Mouse (Mus musculus): ENCODE results near the gene Gar1.

Gene Gar1

DNA sequence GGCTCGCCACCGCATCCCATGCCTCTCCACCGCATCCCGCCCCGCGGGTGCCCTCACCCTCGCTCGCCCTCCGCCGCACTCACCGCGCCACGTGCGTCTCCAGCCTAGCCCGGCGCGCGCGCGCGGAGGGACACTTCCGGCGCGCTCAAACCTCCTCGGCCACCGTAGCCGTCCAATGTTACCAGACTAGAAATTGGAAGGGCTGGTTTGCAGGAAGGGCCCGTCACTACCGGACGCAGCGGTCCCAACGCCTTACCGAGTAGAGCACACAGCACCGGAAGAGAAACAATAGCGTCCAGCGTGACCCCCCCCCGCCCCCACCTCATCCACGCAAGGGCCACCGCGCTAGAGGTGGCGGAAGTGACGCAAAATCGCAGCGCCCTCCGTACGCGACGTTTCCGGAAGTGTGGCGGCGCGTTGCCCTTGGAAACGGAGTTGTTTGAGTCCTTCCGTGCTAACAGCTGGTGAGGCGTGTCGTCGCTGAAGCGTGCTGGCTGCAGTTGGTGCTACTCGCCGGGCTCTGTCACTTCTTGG lies at the start of gene Gar1:
Gene Gar1 (minus strand): TSS at position 362 of the 534 bp plus-strand sequence.
- peak; percentile 95 for DNase-seq (ENCODE audit: low spot score)

DNA sequence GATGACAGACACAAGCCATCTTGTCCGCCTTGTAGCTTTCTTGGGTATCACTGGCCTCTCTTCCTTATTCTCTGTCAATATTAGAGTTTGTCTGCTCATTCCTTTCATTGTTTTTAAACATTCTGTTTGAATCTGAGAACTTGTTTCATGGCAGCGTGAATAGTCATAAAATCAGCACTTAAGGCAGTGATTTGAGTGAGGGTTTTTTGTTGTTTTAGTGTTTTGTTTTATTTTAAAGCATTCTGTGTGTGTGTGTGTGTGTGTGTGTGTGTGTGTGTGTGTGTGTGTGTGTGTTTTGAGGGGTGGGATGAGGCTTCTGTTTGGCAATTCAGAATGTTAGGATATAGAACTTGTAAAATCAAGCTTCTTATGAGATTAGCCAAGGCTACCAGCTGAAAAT lies 48.7 kb upstream of the Gar1 start:
- DNase-seq (ENCODE audit: low spot score): no peak

DNA sequence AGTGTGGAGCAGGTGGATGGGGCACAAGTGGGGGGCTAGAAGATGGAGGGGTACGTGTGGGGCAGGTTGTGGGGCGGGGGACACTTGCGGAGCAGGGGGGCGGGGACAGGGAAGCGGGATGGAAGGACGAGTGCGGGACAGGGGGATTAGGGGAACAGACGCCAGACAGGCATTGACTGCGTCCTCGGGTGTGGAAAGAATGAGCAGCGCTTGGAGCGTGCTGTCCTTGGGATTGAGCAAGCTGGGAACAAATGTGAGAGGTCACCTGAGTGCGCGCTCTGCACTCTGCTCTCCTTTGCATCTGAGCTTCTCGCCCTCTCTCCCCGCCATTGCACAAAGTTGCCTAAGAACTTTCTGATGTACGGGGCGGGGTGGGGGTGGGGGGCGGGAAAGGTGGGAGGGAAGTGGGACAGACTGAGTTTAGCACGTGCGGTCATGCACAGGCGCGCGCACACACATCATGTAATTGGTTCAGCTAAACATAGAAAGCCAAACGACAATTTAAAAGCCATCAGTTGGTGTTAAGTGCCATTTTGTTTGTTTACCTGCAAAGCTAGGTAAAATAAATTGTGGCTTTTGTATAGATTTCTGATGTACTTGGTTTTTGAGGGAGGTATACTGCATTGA lies 48.0 kb upstream of the Gar1 start:
- peak; percentile 43 for DNase-seq (ENCODE audit: low spot score)

DNA sequence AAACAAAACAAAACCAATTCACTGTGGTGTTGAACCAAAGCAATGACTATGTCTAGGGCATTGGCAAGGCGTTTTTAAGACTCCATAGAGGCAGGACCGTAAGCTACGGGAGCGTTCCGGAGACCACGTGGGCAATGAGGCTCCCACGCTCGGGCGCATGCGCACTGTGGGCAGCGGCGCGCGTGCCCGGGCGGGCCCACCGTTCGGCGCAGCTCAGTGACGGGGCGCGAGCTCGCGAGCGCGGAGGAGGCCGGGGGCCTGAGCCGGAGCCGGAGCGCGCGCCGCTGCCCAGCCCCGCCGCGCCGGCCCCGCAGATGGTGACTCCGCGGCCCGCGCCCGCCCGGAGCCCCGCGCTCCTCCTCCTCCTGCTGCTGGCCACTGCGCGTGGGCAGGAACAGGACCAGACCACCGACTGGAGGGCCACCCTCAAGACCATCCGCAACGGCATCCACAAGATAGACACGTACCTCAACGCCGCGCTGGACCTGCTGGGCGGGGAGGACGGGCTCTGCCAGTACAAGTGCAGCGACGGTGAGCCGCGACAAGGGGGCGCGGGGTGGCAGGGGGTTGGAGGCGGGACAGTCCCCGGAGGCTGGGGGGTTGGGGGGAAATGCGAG lies 47.3 kb upstream of the Gar1 start, which contains the start of gene Pla2g12a:
Gene Pla2g12a (plus strand): TSS at position 202 of the 617 bp plus-strand sequence.
- DNase-seq (ENCODE audit: low spot score): peak; percentile 77

DNA sequence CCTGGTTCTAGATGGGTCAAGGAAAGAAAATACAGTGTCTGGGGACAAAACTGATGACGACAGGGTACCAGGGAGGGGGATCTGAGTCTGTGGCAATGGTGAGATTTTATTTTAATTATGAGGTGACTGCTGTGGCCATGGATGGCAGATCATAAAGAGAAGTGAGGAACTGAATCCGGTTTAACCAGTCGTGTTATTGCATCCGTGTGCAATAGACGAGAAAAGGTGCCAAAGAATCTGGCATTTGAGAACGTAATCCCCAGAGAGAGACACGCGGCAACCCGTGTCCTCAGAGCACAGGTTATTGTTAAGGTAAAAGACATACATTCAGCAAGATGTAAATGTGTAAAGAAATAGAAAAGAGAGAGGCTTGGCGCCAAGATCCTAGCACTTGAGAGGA lies 46.1 kb upstream of the Gar1 start:
- no peak for DNase-seq (ENCODE audit: low spot score)

DNA sequence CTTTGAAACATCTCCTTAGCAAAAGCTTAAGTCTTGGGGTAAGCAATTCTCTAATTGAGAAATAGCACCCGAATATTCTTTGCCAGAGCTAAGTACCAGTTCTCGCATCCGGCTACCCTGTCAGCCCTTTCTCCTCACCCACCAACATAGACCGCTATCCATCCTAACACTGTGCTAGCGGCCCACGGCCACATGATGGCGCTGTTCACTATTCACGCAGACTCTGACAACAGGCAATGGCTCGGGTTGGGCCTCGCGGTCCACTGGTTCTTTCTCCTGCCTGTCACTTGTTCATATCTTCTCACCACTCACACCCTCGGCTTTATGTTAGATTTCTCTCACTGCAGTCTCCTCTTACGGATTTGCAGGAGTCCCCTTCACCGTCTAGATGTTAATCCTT lies 32.5 kb upstream of the Gar1 start:
- peak; percentile 33 for DNase-seq (ENCODE audit: low spot score)

DNA sequence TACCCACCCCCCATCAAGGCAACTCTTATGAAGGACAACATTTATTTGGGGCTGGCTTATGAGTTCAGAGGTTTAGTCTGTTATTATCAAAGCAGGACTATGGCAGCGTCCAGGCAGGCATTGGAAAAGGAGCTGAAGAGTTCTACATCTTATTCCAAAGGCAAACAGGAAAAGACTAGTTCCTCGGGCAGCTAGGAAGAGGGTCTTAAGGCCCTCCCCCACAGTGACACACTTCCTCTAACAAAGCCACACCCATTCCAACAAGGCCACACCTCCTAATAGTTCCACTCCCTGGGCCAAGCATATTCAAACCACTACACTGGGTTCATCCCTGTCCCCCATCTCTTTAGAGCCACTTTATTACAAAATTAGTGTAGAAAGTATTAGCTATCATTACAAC lies 31.4 kb upstream of the Gar1 start:
- no peak for DNase-seq (ENCODE audit: low spot score)

DNA sequence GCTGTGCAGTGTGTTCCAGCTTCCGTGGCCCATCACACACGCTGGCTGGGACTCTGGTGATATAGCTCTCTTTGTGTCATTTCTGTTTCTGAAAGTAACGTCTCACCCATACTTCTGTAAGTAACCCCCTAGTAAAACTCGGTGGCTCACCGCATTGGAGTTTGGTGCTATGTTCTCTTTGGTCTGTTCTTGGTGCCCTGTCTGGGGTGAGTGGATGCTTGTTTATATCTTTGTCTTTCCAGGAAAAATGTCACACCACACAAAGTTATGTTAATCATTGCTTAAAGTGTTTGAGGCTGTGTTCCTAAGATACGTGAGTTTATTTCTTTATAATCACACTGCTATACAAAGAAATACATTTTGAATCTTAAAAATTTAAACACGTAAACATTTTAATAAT lies 15.7 kb upstream of the Gar1 start:
- DNase-seq (ENCODE audit: low spot score): no peak

DNA sequence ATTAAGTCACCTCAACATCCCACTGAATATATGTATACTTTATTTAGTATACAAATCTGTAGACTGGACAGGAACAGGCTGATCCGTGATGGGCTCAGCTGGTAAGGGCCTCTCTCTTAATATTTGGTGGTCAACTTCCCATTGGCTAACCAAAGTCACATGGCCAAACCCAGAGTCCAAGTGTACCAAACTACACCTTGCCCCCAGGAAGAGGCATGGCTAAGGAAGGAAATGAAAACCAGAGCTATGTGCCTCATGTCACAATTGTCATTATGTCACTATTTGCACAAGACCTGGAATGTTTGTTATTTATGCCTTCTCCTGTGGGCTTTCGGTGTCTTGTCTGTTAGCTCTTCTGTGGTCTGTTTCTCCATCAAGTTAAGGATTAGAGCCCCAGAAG lies 14.7 kb upstream of the Gar1 start:
- DNase-seq (ENCODE audit: low spot score): no peak

DNA sequence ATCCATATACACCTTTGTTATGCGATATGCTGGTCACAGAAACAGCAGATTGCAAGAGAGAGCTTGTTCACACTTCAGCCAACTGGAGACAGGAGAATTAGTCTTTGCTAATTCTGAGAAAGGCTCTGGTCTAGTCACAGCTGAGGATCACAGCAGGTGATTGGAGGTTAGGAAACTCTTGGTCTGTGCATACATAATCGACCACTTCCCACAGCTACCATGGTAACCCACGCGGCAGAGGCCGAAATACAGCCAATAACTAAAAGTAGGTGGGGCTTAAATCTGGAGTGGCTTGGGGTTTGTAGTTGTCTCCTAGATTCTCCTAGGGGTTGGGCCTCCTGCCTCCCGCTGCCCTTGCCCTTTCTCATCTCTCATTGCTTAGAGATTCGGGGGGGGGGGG lies 6.8 kb upstream of the Gar1 start:
- no peak for DNase-seq (ENCODE audit: low spot score)

DNA sequence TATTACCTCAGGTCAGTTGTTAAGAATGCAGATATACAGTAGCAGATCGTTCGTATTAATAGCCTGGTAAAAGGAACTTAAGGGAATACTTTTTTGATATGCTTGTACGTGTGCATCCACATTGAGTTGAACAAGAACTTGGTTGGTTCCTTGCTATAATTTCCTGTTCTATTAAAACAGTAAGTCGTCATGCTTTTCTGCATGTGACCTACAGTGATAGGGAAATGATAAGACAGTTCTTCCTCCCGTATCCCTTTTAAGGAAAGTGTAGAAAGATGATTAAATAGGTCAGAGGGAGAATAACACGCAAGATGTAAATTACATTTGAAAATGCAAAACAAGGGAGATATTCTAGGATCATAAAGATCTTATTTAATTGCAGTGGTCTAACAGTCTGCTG lies 5.8 kb upstream of the Gar1 start:
- no peak for DNase-seq (ENCODE audit: low spot score)

DNA sequence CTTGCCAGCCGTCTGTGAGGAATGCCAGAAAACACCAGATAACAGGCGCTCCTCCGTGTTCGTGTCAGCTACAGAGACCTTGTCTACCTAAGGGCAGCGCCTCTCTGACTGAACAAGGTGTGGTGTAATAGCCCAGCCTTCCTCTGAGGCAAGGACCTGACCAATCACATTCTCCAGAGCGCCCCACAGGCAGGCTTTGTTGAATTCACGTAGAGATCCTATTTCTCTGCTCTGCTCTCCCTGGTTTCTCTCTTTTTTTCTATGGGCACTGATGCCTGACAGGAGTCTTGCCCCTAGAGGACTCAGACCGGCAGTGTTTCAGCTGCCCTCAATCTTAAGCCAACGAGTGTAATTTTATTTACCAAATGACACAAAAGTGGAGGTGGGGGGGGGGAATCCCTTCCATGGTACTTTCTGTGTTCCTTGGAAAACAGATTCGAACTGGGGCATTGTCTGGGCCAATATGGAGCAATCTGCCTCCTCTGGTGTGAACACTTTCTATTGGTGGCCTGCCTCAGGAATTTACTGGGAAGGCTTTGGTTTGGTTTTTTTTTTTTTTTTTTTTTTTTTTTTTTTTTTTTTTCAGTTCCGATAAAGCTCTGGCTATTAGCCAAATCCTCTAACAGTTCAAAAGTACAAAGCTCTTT lies 5.0 kb upstream of the Gar1 start:
- no peak for DNase-seq (ENCODE audit: low spot score)

DNA sequence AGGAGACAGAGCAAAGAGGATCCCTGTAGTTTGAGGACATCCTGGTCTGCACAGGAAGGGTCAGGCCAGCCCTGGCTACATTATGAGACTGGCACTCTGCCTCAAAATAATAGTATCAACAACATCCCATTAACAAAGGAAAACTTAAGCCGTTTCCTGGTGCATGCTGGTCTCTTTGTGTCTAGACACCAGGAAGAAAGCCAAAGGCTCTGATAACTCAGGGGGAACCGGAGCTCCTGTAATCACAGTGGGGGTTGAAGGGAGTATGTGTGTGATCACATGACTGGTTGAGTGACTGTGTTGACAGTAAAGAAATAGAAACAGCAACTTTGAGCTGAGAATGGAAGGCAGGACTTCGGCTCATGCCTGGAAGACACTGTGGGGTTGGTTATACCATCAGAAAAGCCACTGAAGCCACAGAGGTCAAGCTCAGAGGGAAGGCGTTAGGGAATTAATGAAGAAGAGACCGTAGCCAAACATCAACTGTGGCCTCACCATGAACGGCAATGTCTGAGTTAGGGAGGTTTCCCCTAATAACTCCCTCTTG lies 4.3 kb upstream of the Gar1 start, which contains the start of gene Cfi:
Gene Cfi (plus strand): TSS at position 497 of the 547 bp plus-strand sequence.
- DNase-seq (ENCODE audit: low spot score): no peak

DNA sequence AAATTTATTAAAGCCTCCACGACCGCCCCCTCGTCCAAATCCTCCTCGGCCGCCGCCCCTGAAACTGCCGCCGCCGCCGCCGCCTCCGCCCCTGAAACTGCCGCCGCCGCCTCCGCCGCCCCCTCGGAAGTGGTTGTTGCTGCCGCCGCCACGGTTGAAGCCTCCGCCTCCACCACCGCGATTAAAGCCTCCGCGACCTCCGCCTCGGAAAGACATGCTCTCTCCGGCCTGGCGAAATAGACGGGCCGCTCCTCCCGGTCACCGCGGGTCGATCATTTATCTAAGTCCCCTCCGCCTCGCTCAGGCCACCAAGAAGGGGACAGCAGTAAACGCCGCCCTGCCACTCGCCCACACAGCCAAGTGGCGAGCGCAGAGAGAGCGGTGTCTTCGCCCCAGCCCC lies 570 bp downstream of the Gar1 start:
- peak; percentile 35 for DNase-seq (ENCODE audit: low spot score)

DNA sequence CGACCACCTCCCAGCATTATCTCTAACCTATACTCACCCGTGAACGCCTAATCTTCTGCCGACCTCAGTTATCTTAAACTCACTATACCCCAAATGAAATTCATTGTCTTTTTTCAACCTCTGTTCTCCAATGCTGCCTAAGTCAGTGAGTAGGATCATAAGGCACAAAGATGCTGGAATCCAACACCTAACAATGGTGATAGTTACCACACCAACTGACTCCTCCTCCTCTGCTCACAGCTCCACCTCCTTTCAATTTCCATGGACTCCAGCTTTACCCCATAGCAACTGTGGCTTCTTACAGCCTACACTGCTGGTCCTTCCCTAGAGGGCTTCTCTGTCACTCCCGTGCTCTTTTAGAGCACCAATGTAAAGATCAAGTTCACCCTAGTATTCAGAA lies 3.5 kb downstream of the Gar1 start:
- no peak for DNase-seq (ENCODE audit: low spot score)

DNA sequence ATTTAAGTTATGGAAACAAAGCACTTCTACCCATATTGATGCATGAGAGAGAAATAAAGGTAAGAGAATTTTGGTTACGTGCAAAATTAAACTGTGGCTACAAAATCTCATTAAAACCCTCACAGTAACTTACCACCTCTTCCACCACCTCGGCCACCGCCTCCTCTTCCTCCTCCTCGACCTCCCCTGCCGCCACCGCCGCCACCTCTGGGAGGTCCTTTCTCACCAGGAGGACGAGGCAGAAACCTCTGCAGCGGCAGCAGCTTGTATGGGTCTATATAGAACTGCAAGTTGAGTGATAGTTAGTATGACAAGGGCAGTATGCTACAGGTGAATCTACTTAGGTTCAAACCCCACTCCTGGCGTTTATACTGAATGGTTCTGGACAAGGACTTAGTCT lies 4.5 kb downstream of the Gar1 start:
- DNase-seq (ENCODE audit: low spot score): no peak

DNA sequence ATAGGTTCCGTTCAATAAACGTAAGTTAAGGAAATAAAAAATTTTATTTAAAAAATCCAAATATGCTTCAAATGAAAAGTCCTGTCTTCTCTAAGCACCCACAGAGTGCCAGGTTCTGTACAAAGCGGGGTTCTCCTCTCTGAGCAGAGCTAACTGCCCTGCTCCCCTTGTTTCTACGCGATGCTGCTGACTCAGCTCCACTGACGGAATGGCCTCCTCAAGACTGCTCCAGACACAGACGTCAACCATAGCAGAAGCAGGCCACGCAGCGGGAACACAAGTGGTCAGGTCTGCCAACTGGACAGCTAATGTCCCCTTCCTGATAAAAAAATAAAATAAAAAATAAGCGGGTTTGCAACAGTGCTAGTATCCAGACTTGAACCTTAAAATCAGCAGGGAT lies 6.3 kb downstream of the Gar1 start:
- no peak for DNase-seq (ENCODE audit: low spot score)

DNA sequence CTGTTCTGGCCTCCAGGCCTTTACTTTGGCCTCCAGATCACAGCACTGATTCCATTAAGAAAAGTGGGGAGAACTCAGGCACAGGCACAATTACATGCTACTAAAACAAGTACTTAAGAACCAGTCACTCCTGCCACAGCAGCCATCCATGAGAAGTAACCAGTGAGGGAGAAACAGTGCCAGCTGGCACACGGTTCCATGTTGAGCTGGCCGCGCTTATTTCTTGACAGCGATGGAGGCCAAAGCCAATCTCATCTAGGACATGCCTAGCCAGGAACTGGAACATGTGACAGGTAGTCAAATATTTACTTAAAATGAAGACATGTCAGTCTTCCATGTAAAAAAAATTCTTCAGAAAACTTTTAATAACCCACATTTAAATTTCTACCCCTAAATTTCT lies 7.0 kb downstream of the Gar1 start:
- no peak for DNase-seq (ENCODE audit: low spot score)

DNA sequence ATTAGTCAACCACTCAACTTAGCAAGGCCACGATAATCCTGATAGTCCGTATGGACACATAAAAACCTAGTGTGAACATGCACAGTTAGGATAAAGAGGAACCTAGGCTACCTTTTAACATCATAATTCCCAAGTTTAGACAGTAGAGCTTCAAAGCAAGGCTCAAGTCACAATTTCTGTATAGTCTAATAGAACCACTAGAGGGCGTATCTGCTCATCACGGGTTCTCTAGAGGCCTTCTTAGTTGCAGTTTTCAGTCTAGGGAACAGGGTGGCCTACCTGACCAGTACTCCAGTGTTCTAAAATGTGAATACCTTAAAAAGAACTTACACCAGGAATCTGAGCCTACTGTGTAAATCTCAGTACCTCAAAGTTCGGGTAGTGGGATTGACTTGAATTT lies 7.9 kb downstream of the Gar1 start:
- peak; percentile 40 for DNase-seq (ENCODE audit: low spot score)

DNA sequence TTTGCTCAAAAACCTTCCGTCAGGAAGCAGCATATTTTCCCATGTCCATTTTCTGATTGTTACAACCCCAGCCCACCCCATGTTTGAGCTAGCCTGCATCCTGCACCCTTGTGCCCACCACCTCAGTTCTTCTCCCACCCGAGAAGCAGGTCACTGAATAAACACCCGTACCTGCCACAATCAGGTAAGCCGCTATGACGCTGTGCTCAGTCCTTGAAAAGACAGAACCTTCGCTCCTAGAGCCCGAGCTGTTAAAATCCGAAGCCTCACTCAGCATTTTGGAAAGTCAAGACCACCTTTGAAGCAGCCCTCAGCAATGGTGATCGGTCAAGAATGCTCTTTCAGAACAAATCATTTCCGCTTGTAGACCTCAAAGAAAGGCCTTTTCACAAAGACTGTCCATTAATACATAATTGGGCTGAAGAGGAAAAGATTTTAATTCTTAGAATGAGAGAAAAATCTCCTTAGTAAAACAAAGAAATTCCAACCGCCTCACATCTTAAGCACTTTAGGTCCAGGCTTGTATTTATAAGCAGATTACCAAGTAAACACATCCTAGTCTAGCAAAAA lies 8.9 kb downstream of the Gar1 start, which contains the start of gene Rrh:
Gene Rrh (minus strand): TSS at position 382 of the 570 bp plus-strand sequence.
- no peak for DNase-seq (ENCODE audit: low spot score)

DNA sequence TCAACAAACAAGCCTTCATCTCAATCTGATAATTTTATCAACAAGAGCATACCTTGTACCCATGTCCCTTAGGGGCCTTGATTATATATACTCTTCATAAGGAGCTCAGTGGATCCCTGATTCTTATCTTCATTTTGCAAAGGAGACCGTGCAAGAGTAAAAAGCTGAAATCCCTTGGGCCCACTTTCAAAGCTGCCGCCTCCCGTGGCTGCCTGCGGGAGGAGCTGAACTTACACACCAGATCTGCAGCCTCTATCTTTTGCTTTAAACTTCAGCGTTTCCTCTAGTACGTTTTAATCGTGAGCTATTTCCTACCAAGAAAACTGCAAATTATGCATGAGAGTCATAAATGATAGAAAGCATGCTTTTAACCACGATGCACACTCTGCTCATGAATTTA lies 9.5 kb downstream of the Gar1 start:
- no peak for DNase-seq (ENCODE audit: low spot score)

DNA sequence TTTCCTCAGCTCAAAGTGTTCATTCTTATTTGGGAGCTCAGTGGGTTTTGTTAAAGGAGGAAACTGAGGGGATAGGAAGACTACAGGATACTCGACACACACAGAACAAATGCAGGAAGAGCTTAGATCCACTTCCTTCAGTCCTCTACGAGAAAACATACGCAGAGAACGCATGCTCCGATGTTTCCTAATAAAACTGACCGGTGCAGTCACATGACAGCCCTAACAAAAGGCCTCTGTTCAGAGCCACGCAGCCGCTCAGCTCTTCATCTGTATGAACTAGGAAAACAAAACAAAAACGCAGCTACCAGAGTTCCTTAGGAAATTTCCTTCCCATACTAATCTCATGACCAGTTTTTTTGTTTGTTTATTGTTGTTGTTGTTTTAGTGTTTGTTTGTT lies 10.3 kb downstream of the Gar1 start:
- DNase-seq (ENCODE audit: low spot score): no peak

DNA sequence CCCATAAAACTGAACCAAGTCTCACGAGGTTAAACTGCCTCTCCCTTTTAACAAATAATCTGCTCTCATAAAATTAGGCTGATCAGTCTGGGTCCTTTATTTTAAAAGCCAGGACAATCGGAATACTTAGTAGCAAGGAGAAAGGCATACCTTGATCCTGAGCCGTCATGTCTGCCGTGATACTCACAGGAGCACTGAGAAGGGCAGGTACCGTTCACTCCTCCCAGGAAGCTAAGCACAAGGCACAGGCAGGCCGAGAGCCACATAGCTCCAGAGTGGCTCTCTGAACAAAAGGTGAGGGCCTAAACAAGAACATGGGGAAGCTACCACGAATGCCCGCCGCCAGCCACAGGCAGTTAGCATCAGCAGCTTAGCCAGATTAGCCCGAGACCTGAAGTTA lies 27.4 kb downstream of the Gar1 start, which contains the start of gene Lrit3:
Gene Lrit3 (minus strand): TSS at position 266 of the 400 bp plus-strand sequence.
- no peak for DNase-seq (ENCODE audit: low spot score)

Data from c-Kit-positive CD71-positive TER-119-positive erythroid progenitor cells, embryonic 14.5 days (primary cell).